Mouse (Mus musculus): ENCODE measurements around the gene St5.

GRCm38 (mm10) chr7:109584467-109584866, 118.9 kb downstream of the St5 start:
- TF ChIP-seq POLR2A (IDR thresholded peaks at IDR 0.05; ENCODE audit: low read depth, low read length) (no peak), CTCF (IDR thresholded peaks at IDR 0.05; ENCODE audit: borderline replicate concordance, insufficient read depth, low read length) (no peak)
